ENCODE assay signal across 9 mouse cellular contexts in the genomic region with DNA sequence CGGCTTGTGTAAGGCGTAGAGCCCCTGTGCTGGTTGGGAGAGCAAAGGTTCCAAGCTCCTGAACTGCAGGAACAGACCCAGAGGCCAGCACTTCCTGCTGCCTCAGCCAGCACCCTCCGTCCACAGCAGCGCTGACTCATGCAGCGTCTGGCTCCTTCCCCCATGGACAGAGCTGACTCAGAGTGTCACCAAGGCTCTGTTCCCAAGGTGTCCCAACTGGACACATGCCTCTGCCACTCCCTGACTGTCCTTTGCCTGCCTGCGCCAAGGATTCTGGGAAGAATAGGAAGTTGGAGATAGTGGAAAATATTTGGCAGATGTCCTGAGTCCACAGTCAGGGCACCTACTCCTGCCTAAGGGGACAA. TPM values are rescaled to one million over a fixed set of nuclear protein-coding genes. Genes with fewer than 3 reads are reported as not detected.
A peak's percentile ranks its signal among the peaks of the same experiment; 100 is the strongest.
DNase-seq lines count a peak whose midpoint lies in the region; ATAC-seq and TF ChIP-seq lines count a peak whose summit lies in the region.
"Had no signal": no experiment of that assay in that cellular context is flagged by ENCODE, and none has a peak within 500 bp of the region (broad histone marks: within the 10 kb centered on the region; RNA-seq: fewer than 3 reads in every experiment).

No protein-coding gene starts in this region.

- no peaks in the 10 kb centered on the region for H3K4me1 ChIP-seq in kidney, postnatal 0 days (replicated peaks; ENCODE audit: insufficient read depth, low read length)
- no peaks in the 10 kb centered on the region for H3K4me1 ChIP-seq in hindbrain, embryonic 14.5 days (replicated peaks; ENCODE audit: control insufficient read depth, insufficient read depth, low read length)

- no peaks in the 10 kb centered on the region for H3K9me3 ChIP-seq in kidney, postnatal 0 days (replicated peaks; ENCODE audit: low read length)
- no peaks in the 10 kb centered on the region for H3K9me3 ChIP-seq in hindbrain, embryonic 14.5 days (ENCODE audit: control insufficient read depth, low read length)

- no peaks in the 10 kb centered on the region for H3K27me3 ChIP-seq in kidney, postnatal 0 days (ENCODE audit: insufficient read depth, low read length)
- no peaks in the 10 kb centered on the region for H3K27me3 ChIP-seq in hindbrain, embryonic 14.5 days (ENCODE audit: control insufficient read depth, insufficient read depth, low read length)

- peak; percentile 92 for DNase-seq in adrenal gland, adult 8-10 months
- peak; percentile 80 to 86 for DNase-seq in heart, adult 9 months (ENCODE audit: low spot score in 2 of 2)
- DNase-seq in kidney, postnatal 0 days (ENCODE audit: low spot score): no peak
- no peak for DNase-seq in B cell, adult 2 months
- no peak for DNase-seq in hindbrain, embryonic 14.5 days (ENCODE audit: low spot score)
- no peak for DNase-seq in thymus, postnatal 10 days (ENCODE audit: low spot score in 2 of 2)

- no peak for TF ChIP-seq CTCF in kidney, postnatal 0 days (IDR thresholded peaks at IDR 0.05; ENCODE audit: low read depth)

- ATAC-seq in kidney, postnatal 0 days (replicated peaks; ENCODE audit: low FRiP score, low read depth): peak; percentile 83
- ATAC-seq in megakaryocyte progenitor cell, adult 5-6 weeks (replicated peaks; ENCODE audit: poor library complexity): peak; percentile 87
- ATAC-seq in cerebellum, adult (ENCODE audit: insufficient number of reproducible peaks, low FRiP score, low TSS enrichment): no peak
- no peak for ATAC-seq in hindbrain, embryonic 14.5 days (ENCODE audit: low FRiP score)

- no peak overlapping the region for H3K4me2 ChIP-seq in kidney, postnatal 0 days (ENCODE audit: low read length)
- H3K4me2 ChIP-seq in hindbrain, embryonic 14.5 days (replicated peaks): no peak overlapping the region

- H3K27ac ChIP-seq in kidney, postnatal 0 days: no peak overlapping the region
- H3K27ac ChIP-seq in hindbrain, embryonic 14.5 days: no peak overlapping the region

- H3K36me3 ChIP-seq in kidney, postnatal 0 days (ENCODE audit: insufficient read depth, low read length): no peaks in the 10 kb centered on the region
- H3K36me3 ChIP-seq in hindbrain, embryonic 14.5 days (replicated peaks; ENCODE audit: control insufficient read depth, insufficient read depth): no peaks in the 10 kb centered on the region

- no peak overlapping the region for H3K4me3 ChIP-seq in kidney, postnatal 0 days (replicated peaks; ENCODE audit: low read depth, low read length)
- H3K4me3 ChIP-seq in hindbrain, embryonic 14.5 days (replicated peaks; ENCODE audit: low read length): no peak overlapping the region

- WGBS in kidney, postnatal 0 days: 39% methylated on average over 6 of the region's 6 CpGs
- 82% methylated on average over 6 of the region's 6 CpGs for WGBS in hindbrain, embryonic 14.5 days

- H3K9ac ChIP-seq in kidney, postnatal 0 days (ENCODE audit: low read depth, low read length): no peak overlapping the region
- no peak overlapping the region for H3K9ac ChIP-seq in hindbrain, embryonic 14.5 days

RNA-seq across cellular contexts. Expression of gene Best3, which starts 10.1 kb away (rescaled TPM):
- 1 to 10 TPM in 1 of 4 experiments, under 1 TPM in 3; 0.31 to 1.0 (median 0.69) TPM for total RNA-seq in adrenal gland, adult 8-10 months (2022)
- 0.11 and 0.22 TPM in 2 replicates for polyA plus RNA-seq in kidney, postnatal 0 days (2015; fragmentation: Nextera tagmentation; extraction: Ambion mirVana)
- not detected in 2 replicates for total RNA-seq in megakaryocyte progenitor cell, adult 5-6 weeks (2015)
- not detected in 2 replicates for total RNA-seq in megakaryocyte progenitor cell, adult 5-6 weeks (2017)
- polyA plus RNA-seq in hindbrain, embryonic 14.5 days (2014; fragmentation: Nextera tagmentation; extraction: Ambion mirVana): 0.09 and 0.26 TPM in 2 replicates

RNA-seq across cellular contexts. Expression of gene Gm10271, which starts 23.8 kb away (rescaled TPM):
- total RNA-seq in adrenal gland, adult 8-10 months (2022): not detected
- not detected in 2 replicates for polyA plus RNA-seq in kidney, postnatal 0 days (2015; fragmentation: Nextera tagmentation; extraction: Ambion mirVana)
- not detected in 2 replicates for total RNA-seq in megakaryocyte progenitor cell, adult 5-6 weeks (2015)
- total RNA-seq in megakaryocyte progenitor cell, adult 5-6 weeks (2017): not detected in 2 replicates
- not detected in 2 replicates for polyA plus RNA-seq in hindbrain, embryonic 14.5 days (2014; fragmentation: Nextera tagmentation; extraction: Ambion mirVana)
- total RNA-seq: left cerebral cortex, postnatal 10 days had no signal

RNA-seq across cellular contexts. Expression of gene Rab3ip, which starts 45.6 kb away (rescaled TPM):
- total RNA-seq in adrenal gland, adult 8-10 months (2022): 10 to 100 TPM; 32.8 to 50.0 (median 37.1) TPM
- polyA plus RNA-seq in kidney, postnatal 0 days (2015; fragmentation: Nextera tagmentation; extraction: Ambion mirVana): 173 and 176 TPM in 2 replicates
- 6.8 and 7.0 TPM in 2 replicates for total RNA-seq in megakaryocyte progenitor cell, adult 5-6 weeks (2015)
- 14.1 TPM in 2 replicates for total RNA-seq in megakaryocyte progenitor cell, adult 5-6 weeks (2017)
- 44.8 and 48.0 TPM in 2 replicates for polyA plus RNA-seq in hindbrain, embryonic 14.5 days (2014; fragmentation: Nextera tagmentation; extraction: Ambion mirVana)

RNA-seq across cellular contexts. Expression of gene Lrrc10, which starts 48.9 kb away (rescaled TPM):
- not detected for total RNA-seq in adrenal gland, adult 8-10 months (2022)
- not detected in 2 replicates for polyA plus RNA-seq in kidney, postnatal 0 days (2015; fragmentation: Nextera tagmentation; extraction: Ambion mirVana)
- total RNA-seq in megakaryocyte progenitor cell, adult 5-6 weeks (2015): not detected in 2 replicates
- total RNA-seq in megakaryocyte progenitor cell, adult 5-6 weeks (2017): not detected in 2 replicates
- not detected in 2 replicates for polyA plus RNA-seq in hindbrain, embryonic 14.5 days (2014; fragmentation: Nextera tagmentation; extraction: Ambion mirVana)

Comparison
In these comparisons a context has a peak if more than half of its experiments do, and no peak if none do; other contexts are left out.
1. DNase-seq: peak in adrenal gland, adult 8-10 months (single experiment) and heart, adult 9 months (2 of 2); none in kidney, postnatal 0 days (single experiment), B cell, adult 2 months (0 of 2), hindbrain, embryonic 14.5 days (single experiment) and thymus, postnatal 10 days (0 of 2).
2. ATAC-seq: peak in kidney, postnatal 0 days (single experiment) and megakaryocyte progenitor cell, adult 5-6 weeks (single experiment); none in cerebellum, adult (single experiment) and hindbrain, embryonic 14.5 days (single experiment).